Mouse (Mus musculus) left cerebral cortex, postnatal 14 days (tissue): ENCODE results near the gene Cdk6. TPM values are rescaled to one million over a fixed set of nuclear protein-coding genes. Genes with fewer than 3 reads are reported as not detected.

ENCODE experiments used
- DNase-seq, 2 experiments: peaks; one replicate each; pipeline ENCODE4 v3.0.0; 2021 to 2022; ENCODE audit warnings: low spot score in 2 of 2, mixed read lengths in 1 of 2
- intact Hi-C: fragments of 180-260 bp; cut with DNase I; formaldehyde crosslinking; loops from one replicate; pipeline ENCODE4 v1.15.1; 2025
- total RNA-seq, 2 experiments: library from RNA; stranded (reverse); gene quantifications; 2 replicates each; pipeline ENCODE4 v1.2.3; 2021

Cdk6 gene
- total RNA-seq, 2 experiments from 2014 or later, result 7.5 to 8.6 TPM

DNA sequence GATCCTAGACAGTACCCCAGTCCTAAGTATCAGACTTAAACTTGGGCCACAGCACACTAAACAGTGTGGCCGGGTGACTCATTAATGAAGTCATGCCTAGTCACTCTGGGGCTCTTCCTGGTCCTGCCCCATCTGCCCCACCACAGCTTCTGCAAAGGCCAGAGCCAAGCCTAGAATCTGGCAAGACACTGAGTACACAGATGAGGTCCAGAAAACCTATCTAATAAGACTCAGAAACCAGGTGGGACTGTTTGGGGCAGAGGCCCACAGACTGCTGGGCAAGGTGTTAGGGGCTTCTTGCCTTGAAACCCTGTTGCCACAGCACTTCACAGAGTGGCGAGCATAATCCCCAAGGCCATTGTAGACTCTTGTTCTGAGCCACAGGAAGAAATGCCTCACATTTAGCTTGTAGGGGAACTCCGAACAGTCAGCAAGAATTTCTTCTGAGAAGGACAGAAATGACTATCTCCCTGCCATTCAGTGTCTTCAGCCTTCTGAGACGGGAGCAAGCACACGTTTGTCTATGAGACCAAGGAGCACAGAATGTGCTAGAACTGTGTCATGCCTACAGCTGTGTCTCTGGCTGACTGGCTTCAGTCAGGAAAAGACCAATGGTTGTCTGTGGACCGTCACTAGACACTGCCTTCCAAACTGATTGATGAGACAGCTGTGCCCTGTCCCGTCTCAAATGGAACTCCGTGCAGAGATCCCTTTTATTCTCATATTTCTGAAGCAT is 153.3 kb downstream of the Cdk6 start:
- no peak for DNase-seq
- intact Hi-C loops, result no loop called here

DNA sequence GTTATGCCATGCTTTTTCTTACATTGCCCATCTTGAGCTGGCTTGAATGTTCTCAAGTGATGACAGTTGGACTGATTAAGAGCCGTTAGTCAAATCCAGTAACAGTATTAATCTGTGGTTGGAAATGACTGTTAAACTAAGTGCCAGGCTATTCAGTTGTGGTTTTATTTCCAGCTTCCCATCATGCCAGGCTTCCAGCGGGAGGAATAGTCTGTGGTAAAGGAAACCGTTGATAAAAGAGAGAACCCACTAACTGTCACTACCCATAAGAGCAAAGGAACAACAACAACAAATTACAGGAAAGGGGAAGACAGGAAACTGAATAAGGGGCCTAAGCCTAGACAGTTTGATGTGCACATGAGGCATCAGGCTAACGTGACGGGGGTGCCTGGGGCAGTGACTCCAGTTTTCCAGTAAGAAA is 156.2 kb downstream of the Cdk6 start:
- DNase-seq, result no peak
- intact Hi-C loops, result no loop called here

DNA sequence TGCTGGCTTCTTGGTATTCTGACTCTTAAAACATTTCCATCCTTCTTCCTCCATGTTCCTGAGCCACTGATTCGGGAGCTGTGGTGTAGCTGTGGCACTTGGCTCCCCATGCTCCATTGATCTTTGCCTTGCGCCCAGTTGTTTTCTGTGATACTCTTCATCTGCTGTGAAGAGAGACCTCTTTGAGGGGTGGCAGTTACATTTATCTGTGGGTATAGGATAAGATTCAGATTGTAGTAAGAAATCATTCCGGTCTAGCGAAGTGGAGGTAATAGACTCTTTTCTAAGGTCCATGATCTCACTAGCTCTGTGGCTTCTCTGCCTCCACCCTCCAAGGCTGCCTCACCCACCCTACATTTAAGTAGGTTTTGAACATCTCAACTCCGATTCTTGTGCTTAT is 159.0 kb downstream of the Cdk6 start:
- intact Hi-C loops, result no loop called here

GRCm38 (mm10) chr5:3500957-3501563 is 159.8 kb downstream of the Cdk6 start:
- DNase-seq, result no peak
- intact Hi-C loops, result no loop called here

More for the DNA sequence above, 159.0 kb downstream of the Cdk6 start:
- DNase-seq, result no peak

DNA sequence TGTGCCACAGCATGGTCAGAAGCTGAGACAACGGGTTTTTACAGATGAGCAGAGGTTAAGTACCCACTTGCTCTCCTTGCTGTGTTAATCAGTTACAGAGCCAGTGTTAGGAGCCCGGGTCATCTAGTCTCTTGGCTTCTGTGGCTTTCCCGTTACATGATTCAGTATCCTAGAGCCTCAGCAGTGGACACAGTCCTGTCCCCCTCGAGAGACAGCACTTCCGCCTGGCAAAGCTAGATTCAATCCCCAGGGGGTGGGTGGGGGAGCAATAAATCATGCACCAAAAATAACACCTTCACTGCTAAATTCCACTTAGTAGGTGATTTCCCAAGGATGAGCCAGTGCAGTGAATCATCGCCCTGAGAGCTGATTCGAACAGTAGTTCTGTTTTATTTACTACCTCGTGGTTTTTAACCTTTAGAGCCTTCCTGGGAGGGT is 160.3 kb downstream of the Cdk6 start:
- no peak for DNase-seq
- intact Hi-C loops, result no loop called here

GRCm38 (mm10) chr5:3502610-3503350 is 161.5 kb downstream of the Cdk6 start:
- intact Hi-C loops, result no loop called here
- peak; percentile 49 to 75 for DNase-seq

- intact Hi-C loops, result no loop called here
- no peak for DNase-seq
These were observed 162.1 kb downstream of the Cdk6 start for GRCm38 (mm10) chr5:3503373-3503772.

DNA sequence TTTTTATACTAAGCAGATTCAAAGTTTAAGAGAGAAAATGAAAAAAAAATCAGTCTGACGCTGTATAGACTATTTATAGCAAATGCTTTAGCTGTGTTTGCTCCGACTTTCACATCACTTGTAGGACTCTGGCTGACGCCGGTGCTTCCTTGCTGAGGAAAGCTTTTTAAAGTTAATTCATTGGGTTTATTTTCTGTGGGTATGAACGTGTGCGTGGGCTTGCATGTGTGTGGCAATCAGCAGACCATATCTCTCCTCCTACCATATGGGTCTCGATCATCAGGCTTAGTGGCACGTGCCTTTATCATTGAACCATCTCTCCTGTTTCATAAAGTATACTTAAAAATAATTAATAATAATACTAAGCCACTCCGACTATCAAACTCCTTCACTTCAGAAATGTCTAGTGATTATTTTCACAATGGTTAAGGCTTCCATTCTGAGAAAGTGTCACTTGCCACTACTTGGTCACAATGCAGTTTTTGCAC is 162.6 kb downstream of the Cdk6 start:
- intact Hi-C loops, result no loop called here
- no peak for DNase-seq

DNA sequence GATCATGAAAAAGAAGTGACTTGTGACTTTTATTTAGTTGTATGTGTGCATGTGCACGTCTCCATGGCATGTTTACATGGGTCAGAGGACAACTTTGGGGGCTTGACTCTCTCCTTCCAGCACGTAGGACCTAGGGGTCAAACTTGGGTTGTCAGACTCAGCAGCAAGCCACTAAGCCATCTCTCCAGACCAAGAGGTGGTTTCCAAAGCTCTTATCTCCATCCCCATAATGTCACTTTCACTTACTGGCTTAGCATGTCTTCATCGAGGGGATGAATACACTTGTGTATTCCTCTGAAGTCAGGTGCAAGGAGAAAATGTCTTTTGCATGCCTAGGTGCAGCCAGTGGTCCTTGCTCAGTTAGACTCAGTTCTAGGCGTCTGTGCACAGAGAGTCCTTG is 163.2 kb downstream of the Cdk6 start:
- no peak for DNase-seq
- intact Hi-C loops, result no loop called here

DNA sequence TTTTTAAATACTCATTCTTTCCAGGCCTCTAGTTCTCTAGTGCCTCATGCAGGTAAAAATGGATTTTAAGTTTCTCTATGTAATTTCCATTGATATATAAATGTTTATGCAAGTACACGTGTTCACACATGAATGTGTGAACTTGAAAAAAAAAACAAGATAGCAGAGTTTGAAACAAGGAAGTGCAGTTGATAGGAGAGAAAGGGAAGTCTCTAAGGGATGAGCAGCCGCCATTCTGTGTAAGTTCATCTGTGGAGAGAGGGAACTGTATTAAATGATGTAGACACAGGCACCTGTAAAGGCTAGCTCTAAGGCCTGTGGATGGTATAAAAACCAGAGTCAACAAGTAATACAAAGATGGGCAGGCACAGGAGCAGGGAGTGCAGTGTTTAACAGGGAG is 164.3 kb downstream of the Cdk6 start:
- DNase-seq, result no peak
- intact Hi-C loops, result no loop called here

DNA sequence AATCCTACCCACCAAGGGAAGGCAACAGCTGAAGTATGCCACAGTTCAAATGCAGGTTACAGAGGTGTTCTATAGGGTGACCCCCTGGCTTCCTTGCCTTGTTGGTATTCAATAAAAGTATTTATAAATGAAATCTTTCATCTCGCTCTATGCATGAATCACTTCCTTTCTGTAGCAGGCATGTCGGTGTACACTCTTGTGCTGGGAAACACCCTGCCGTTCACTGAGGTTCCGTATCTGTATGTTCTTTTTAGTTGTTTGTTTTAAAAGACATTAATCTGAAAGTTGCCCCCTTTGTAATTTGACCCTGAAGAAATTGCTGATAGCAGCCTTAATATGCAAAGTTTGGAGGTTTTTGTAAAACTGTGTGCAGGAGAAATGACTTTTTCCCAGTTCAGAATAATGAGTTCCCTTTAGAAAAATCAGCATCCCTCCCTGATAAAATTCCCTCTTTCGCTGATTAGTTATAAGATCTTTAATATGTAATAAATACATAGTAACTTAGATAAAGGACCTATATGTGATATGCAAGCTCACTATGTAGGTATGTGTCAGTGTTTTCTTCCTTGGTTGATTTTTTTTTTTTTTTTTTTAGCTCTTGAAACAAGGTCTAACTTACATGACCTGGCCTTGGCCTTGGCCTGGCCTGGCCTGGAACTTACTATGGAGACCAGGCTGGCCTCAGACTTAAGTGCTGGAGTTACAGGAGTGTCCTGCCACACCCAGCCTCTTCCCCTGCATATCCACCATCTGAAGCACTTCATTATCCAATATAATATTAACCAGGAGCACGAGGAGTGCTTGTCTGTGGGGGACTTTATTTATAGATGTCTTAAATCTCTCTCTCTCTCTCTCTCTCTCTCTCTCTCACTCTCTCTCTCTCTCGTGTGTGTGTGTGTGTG is 167.4 kb downstream of the Cdk6 start:
- no peak for DNase-seq
- intact Hi-C loops, result no loop called here

DNA sequence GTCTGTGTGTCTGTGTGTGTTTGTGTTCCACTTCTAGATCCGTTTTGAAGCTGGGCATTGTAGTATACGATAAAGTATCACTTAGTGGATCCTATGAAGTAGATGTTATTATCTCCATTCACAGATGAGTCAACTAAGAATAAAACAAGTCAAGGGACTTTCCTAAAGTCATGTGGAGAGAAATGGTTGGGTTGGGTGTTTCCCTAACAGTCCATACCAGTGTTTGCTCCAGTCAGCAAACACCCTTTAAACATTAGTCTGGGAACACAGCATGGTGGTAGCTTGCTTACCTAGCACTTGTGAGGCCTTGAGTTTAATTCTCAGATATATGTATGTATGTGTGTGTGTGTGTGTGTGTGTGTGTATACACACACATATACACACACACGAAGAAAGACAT is 168.2 kb downstream of the Cdk6 start:
- no peak for DNase-seq
- intact Hi-C loops, result no loop called here

GRCm38 (mm10) chr5:3511097-3511795 is 170.0 kb downstream of the Cdk6 start:
- DNase-seq, result peak in 1 of 2 experiments; percentile 46
- intact Hi-C loops, result loop anchor here (10.0 kb wide), 2 partner anchors 286 to 366 kb away; no protein-coding TSS in a partner anchor

DNA sequence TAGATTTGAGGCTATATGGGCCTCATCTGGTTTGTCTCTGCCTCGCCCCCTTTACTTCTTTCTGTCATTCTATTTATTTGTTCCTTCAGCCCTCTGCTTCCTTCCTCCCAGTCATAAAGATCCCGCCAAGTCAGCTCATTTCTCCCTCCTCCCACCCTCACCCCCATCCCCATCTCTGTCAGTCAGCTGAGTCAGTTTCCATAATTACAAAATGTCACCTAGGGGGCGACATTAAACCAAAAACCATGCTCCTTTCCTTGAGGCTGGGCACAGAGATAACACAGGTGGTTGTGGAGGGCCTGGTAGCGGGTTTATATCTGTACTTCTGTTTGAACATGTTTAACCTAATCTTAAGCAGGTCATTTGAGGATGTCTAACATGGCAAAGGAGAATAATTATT is 171.3 kb downstream of the Cdk6 start:
- DNase-seq, result no peak
- intact Hi-C loops, result loop anchor here (10.0 kb wide), 2 partner anchors 288 to 368 kb away; no protein-coding TSS in a partner anchor

GRCm38 (mm10) chr5:3514901-3515311 is 173.6 kb downstream of the Cdk6 start:
- intact Hi-C loops, result loop anchor here (2.0 to 10.0 kb wide), 3 partner anchors 172 to 370 kb away; no protein-coding TSS in a partner anchor

DNA sequence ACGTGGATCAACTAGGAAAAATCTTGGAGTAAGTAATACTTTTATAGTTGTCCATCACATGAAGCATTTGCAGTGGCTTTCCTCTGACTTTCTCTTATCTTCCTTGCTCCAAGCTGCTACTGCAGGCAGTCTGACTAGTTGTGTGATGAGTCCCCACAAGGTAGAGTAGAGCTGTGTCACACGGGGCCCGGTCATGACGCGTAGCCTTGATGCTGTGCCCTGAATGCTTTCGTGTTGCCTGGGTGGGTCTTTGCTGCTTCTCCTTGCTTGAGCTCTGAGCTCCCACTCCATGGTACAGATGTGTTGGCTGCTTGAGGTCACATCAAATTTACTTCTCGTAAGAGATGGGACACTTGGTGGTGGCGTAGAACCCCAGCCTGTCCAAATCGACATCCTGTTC is 174.2 kb downstream of the Cdk6 start:
- intact Hi-C loops, result loop anchor here (2.0 to 10.0 kb wide), 3 partner anchors 173 to 371 kb away; no protein-coding TSS in a partner anchor
- no peak for DNase-seq

More at GRCm38 (mm10) chr5:3514901-3515311, 173.6 kb downstream of the Cdk6 start:
- DNase-seq, result no peak

GRCm38 (mm10) chr5:3516481-3517075 is 175.3 kb downstream of the Cdk6 start:
- intact Hi-C loops, result loop anchor here (10.0 kb wide), 2 partner anchors 292 to 372 kb away; no protein-coding TSS in a partner anchor
- peak; percentile 64 to 68 for DNase-seq
